Mouse (Mus musculus) spleen, postnatal 10 days (tissue): Measurements from ENCODE around the gene Hmgcl.
"Not testable (repeated sequence)": the region's sequence is repeated elsewhere in the genome, so short reads cannot be mapped to it uniquely, and the experiment has no call there.

Source experiments
- DNase-seq, 2 experiments: peaks; one replicate each; pipeline ENCODE4 v3.0.0; 2021 to 2022; ENCODE audit warnings: low spot score in 2 of 2

The Hmgcl gene

DNA sequence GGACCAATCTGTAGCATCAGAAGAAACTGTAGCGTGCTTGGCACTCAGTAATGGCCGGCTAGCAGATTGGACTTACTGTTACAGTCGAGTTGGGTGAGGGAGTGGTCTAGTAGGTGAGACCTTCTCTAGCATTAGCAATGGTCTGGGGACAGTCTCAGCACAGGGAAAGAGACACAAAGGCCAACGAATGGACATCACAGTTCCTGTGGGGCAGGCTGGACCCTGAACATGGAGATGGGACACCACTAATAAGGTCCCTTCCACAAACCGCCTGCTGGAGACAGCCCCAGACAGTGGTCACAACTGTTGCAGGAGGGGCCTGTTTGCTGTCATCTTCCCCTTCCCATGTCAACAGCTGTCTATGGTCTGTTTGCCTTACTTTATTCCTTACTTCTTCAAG lies 15.5 kb downstream of the Hmgcl start:
- peak in 1 of 2 experiments; percentile 12 for DNase-seq

DNA sequence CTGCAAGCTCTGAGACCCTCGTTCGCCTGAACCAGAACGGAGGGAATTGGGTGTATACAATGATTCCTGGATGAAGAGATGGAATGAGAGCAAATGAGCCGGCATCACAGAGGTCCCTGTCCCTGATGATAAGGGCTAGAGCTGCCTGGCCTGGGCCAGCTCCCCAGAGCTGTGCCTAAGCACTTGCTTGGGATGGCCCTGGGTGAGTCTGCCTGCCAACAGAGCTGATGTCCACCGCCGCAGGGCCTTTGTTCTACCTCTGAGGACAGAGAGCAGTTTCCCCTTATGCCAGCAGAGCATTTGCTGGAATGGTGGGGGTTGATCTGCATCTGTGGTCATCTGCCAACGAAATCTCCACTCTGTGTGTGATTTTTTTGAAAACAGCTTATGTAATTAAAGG lies 15.9 kb downstream of the Hmgcl start:
- no peak for DNase-seq

DNA sequence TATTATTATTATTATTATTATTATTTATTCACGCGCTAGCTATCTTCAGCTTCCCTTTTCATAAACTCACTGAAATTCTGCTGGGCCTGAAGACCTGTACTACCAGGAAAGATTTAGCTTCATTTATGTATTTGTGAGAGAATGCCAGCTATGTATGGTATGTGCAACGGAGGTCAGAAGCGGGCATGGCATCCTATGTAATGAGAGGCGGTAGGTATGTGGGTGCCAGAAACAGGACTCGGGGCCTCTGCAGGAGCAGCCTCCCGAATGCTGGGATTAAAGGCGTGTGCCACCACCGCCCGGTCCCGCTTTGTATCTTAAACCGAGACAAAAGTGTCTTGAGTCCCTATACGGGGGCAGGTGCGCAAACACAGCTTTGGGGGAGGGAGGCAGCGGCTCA lies 16.7 kb downstream of the Hmgcl start:
- no peak for DNase-seq

DNA sequence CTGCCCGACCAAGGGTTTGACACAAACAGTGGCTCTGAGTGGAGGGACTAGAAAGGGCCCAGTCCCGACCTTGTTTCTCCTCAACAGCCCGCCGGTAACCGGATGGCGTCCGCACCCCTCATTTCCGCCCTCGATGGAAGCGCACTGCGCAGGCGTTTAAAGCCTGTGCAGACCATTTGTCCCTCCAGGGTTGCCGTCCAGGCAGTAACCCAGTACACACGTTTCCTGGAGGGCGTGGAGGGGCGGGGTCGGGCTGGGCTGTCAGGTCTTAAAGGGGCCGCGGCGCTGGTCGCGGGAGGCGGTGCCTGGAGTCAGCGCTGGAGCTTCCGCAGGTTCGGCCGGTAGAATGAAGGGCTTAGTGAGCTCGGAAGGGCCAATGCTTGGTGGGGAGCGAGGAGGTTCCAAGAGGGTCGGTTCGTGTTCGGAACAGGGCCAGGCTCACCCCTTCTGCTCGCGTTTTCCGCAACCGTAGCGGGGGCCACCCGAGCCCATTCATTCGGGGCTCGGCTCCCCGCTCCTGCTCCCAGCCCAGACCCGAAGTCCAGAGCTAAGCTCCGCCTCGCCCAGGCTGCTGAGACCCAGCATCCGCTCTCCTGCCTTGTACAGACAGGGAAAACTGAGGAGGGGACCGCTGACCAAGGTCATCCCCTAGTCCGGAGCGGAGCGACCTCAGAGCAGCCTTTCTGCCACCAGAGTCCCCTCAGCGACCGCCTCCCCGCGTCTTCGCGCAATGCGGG lies 17.4 kb downstream of the Hmgcl start, which contains the start of gene Gale:
Gene Gale (plus strand): TSS at position 271 of the 737 bp plus-strand sequence.
- peak; percentile 86 to 96 for DNase-seq

DNA sequence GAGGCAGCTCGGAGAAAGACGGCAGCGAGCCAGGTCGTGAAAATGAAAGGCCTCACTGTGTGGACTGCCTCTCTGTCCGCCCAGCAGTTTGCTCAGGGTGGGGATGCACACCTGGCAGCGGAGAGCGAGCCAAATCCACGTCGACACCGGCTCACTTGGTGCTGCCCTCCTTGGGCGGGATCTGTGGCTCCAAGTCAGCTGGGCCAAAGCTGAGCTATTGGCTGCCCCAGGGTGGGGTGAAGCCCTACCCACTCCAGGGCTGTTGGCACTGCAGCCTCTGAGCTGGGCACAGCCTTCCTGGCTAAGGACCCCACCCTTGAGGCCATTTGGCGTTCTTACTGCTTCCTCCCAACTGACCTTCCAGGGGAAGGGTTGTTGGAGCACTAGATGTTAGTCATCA lies 18.2 kb downstream of the Hmgcl start:
- peak; percentile 46 to 61 for DNase-seq

DNA sequence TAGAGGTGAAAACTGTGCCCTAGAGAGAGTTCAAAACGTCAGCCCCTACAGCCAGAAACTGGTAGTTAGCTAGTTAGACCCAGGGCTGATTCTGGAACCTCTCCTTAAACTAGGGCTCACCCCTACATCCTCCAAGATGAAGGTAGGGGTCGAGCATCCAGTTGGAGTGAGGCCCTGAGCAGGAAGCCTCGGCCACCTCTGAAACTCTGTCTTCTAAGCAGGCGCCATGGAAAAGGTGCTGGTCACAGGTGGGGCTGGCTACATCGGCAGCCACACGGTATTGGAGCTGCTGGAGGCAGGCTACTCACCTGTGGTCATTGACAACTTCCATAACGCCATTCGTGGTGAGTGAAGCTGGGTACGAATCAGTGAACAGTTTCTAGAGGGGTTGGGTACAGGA lies 18.9 kb downstream of the Hmgcl start:
- no peak for DNase-seq

DNA sequence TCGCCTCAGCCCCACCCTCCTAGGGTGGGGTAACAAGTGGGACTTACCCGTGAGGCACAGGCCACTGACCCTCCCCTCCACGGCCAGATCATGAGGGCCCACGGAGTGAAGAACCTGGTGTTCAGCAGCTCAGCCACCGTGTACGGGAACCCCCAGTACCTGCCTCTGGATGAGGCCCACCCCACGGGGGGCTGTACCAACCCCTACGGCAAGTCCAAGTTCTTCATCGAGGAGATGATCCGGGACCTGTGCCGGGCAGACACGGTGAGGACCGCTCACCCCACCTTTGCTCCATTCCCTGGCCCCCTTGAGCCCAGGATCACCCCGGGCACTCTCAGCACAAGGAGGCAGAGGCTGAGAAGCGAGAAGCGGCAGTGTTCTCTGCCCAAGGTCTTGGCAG lies 20.0 kb downstream of the Hmgcl start:
- no peak for DNase-seq

DNA sequence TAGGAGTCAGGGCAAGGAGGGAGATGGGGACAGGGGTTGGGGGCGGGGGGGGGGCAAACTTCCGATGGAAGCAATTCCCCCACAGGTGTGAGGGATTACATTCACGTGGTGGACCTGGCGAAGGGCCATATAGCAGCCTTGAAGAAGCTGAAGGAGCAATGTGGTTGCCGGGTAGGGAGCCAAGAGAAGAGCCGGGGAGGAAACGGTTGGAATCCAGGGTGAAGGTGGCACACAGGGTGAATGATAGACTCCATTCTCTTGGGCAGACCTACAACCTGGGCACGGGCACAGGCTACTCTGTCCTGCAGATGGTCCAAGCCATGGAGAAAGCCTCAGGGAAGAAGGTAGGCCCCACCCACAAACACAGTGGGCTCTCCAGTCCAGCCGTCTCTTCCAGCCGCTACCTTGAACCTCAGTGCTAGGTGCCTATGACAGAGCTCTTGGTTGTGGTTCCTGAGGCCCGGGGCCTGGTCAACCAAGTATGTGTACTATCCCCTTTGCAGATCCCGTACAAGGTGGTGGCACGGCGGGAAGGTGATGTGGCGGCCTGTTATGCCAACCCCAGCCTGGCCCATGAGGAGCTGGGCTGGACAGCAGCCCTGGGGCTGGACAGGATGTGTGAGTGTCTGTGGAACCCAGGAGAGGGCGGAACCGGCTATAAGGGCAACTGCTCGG lies 21.0 kb downstream of the Hmgcl start:
- no peak for DNase-seq

DNA sequence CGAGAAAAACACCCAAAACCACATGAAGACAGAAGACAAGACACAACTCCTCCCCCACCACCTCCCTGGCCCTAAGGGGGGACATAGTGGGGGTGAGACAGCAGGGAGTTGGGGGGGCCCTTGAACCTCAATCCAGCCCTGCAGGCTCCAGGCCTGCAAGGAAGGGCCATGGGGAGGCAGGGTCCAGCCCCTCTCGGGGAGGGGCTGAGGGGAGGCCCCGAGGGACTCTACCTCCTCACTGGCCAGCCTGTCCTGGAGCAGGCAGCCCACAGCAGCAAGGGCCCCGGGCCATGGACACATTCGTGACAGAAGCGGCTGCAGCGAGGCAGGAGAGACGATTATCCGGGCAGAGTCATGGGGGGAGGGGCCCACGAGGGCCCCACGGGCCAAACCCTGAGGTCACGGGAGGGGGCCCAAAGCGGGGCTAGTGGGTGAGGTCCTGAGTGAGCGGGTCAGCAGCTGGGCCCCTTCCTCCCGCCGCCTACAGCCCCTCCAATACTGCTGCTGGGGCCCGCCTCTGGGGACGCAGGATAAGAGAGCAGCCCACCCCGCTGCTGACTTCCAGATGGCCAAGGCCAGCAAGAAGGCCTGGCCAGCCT lies 22.1 kb downstream of the Hmgcl start:
- DNase-seq: peak in 1 of 2 experiments; percentile 16

DNA sequence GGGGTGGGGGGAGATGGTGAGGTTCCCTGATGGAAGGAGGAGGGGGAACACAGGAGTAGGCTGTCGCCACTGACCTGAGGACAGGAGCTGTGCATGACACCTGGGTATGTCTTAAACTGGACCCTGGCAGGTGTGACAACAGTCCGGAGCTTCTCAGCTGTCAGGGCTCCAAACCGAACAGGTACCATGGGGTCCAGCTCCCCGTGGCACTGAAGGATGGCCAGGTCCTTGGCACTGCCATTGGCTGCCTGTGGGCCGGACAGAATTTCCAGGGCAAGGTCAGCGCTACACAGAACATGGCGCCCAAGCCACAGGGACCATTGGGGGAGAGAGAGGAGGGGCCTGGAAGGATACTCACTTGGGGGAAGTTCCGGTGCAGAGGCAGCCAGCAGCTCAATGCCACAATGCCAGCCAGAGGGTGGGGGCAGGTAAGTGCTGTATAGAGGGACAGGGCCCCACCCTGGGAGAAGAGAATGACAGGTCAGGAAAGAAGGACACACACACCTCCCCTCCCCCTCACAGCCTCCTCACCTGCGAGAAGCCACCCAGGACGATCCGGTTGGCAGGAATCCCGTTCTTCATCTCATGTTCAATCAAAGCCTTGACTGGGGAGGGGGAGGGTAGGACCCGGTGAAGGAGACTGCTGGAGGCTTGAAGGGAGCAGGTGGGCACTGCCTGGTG lies 23.0 kb downstream of the Hmgcl start:
- DNase-seq: no peak

DNA sequence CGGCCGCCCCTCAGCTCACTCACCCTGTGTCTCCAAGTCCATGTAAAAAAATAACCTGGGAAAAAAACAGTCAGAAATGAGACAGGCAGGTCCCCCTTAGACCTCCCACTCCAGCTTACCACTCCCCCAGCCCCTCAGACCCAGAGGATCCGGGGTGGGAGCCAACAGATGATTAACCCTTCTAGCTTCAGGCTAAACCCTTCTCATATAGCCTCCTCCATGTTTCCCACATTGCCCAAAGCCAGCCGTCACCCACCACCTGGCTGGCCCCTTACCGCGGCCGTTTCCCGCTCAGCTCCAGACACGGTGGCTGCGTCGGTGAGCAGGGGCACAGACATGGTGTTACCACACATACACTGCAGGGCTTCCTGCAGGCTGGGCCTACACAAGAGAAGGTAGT lies 24.3 kb downstream of the Hmgcl start:
- no peak for DNase-seq

DNA sequence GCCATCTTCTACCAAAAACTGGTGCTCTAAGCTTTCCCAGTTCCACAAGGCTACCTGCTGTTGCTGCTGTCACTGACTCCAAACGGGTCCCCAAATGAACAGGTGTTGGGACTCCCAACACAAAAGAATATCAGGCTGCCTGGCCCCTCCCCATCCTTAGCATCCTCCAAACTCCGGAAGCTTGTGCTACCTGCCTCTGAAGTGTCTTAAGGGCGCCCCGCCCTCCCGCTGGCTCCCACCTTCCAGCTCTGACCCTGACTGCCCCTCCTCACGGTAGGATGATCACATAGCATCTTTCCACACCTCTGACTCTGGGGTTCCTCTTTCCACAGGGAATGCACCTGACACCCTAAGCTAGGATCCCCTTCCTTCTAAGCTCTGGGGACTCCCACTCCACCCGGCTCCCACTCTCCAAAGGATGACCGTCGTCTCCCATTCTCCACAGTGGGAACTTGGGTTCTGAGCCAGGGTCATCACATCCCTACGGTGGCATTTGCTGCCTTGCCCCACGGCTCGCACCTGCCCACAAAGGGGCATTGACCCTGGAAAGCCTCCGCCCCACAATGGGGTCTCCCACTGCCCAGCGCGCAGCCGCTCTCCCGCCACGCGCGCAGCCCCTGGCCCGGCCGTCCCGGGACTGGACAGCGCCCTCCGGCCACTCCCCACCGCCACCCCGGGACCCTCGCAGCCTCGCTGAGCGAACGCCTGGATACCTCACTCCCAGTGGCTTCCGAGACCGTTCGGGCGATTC lies 25.7 kb downstream of the Hmgcl start:
- DNase-seq: peak; percentile 38 to 64

DNA sequence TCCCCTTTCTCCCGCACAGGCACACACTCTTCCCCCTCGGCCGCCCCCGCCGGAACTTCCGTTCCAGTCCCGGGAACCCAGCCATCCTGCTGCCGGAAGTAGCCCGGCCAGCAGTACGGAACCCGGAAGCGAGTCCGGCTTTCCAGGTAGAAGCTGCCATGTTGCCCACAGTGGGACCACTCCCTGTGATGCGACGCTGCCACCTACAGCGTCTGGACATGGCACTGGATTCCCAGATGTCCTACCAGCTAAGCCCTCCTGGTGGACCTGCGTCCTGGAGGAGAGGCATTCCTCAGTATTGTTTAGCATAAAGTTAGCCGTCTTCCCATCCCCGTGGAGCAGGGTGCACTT lies 26.3 kb downstream of the Hmgcl start, which contains the start of gene Lypla2:
Gene Lypla2 (minus strand): TSS at position 71 of the 351 bp plus-strand sequence.
- peak in 1 of 2 experiments; percentile 81 for DNase-seq

DNA sequence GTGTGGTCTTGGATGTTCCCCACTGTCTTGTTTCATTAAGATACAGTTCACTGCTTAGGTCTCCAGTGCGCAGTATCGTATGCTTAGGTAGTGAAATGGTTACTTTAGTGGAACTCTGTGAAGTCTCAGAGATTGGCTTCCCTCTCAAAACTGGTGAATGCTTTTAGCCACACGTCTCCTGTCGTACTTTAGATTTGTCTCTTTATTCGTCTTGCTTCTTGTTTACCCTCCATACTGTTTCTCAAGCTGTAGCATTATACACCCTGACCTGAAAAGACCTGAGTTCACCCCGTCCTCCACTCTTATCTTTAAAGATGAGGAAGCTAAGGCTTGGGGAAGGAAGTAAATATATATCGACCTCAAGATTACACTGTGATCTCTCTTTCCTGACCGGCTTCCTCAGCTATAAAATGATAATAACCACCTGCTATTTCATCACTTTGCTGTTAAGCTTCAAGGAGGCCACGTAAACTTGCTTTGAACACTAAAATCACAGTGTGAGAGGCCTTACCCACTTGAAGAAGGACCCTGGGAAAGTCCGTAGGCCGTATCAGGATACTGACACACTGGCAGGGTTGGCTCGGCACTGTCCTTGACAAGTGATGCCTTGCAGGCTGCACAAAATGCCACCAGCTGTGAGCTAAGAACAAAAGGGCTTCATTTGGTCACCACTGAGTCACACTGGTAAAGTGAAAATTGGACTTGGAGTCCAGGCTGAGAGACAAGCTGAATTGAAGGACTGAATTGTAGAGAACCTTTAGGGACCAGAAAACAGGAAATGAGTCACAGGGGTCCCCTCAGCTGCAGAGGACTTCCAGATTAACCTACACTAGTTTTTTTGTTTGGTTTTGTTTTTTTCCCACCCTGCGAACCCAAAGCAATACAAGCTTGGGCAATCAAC lies 26.9 kb downstream of the Hmgcl start:
- DNase-seq: peak in 1 of 2 experiments; percentile 28

DNA sequence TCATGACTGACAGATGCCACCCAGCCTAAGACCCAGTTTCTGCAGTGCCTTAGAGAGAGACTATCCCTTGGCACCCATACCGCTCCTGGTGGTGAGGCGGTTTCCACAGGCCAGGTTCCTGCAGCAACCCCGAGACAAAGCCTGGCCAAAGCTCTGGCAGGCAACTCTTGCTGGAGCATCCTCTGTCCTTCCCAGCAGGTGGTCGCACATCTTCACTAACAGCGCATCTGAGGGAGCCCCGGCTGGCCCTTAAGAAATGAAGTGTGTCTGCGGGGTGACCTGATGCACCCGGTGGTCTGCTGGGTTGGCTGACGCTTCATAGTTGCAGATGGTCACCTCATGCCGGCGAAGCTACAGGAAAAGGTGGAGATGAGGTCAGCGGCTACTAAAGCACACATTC lies 29.9 kb downstream of the Hmgcl start:
- DNase-seq: peak in 1 of 2 experiments; percentile 12

DNA sequence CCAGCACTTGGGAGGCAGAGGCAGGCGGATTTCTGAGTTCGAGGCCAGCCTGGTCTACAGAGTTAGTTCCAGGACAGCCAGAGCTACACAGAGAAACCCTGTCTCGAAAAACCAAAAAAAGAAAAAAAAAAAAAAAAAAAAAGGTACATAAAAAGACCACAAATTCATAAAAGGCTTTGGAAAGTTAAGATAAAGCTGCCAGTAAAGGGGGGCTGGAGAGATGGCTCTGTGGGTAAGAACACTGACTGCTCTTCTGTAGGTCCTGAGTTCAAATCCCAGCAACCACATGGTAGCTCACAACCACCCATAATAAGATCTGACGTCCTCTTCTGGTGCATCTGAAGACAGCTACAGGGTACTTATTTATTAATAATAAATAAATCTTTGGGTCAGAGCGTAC lies 34.0 kb downstream of the Hmgcl start:
- not testable (repeated sequence) for DNase-seq

DNA sequence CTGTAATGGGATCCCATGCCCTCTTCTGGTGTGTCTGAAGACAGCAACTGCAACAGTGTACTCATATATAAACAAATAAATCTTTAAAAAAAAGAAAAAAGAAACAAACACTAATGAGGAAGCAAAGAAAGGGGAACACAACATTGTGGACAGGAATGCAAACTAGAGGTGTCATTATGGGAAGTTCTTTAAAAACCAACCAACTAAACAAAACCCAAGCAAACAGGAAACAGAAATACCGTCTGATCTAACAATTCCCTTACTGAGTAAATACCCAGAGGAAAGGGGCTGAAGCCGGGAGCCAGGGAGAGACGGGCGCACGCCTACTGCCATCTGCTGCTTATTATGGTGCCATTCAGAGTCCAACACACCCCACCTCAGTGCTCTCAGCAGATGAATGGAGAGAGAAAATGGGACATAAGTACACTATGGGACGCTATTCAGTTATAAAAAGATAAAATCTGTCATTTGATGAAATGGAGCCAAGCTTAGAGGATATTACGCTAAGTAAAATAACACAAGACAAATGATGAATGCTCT lies 35.3 kb downstream of the Hmgcl start:
- DNase-seq: peak in 1 of 2 experiments; percentile 13

DNA sequence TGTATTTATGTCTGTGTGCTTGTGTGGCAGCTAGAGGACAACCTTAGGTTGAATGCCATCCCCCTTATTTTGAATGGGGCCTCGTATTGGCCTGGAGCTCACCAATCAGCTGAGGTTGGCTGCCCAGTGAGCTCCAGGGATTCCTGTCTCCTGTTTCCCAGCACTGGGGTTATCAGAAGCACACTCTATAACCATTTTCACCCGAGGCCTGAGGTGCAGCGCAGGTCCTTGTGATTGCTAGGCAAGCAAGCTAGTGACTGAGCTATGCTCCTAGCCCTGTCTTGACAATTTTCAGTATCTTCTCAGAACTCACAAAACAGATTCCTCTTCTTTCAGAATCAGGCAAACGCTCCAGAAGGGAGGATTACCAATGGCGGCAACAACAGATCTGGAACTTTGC lies 38.3 kb downstream of the Hmgcl start:
- DNase-seq: no peak

DNA sequence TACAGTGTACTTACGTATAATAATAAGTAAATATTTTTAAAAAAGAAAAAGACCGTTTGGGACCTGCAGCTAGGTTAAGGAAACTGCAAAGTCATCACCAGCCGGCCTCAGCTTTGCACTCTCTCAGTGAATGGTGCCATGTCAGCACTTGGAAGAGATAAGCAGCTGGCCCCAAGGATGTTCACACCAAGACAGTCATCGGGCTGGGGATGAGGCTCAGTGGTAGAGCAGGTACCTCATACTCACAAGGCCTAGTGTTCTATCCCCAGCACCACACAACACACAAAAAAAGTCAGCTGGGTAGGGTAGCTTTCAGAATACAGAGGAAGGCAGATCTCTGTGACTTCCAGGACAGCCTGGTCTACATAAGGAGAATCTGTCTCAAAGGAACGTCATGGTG lies 38.9 kb downstream of the Hmgcl start:
- DNase-seq: peak; percentile 58 to 82

DNA sequence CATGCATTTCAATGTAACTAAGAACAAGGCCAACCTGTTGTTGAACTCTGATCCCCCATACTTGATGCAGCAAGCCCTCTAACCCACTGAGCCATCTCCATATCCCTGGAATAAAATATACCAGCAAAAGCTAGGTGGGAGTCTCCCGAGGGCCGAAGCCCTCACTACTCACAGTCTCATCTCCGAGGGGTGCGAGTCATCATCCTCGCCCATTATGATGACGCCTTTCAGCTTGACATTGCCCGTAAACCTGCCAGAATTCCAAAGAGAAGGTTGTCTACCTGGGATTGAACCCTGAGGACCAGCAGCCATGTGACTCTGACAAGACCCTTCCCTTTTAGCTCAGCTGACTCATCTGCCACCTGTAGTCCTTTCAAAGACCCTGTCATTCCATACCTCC lies 39.5 kb downstream of the Hmgcl start:
- DNase-seq: no peak
